ENCODE assay signal across 13 mouse cellular contexts in genomic region chr7:16370596-16370995, GRCm38 (mm10).
"Had no signal": no experiment of that assay in that cellular context is flagged by ENCODE, and none has a peak within 500 bp of the region (broad histone marks: within the 10 kb centered on the region; RNA-seq: fewer than 3 reads in every experiment).

No protein-coding gene starts in this region.

- H3K9ac ChIP-seq: limb, embryonic 15.5 days; liver, embryonic 14.5 days; midbrain, embryonic 12.5 days; neural tube, embryonic 13.5 days had no signal

- ATAC-seq: hindbrain, embryonic 16.5 days; inflammation-experienced regulatory T-cells, adult 6 months; midbrain, embryonic 16.5 days had no signal

- H3K4me3 ChIP-seq: left cerebral cortex, adult 2 months; limb, embryonic 15.5 days; midbrain, embryonic 12.5 days; neural tube, embryonic 13.5 days had no signal

- DNase-seq: lung, adult 18-20 months; retina, postnatal 1 day; right cerebral cortex, postnatal 14 days; thymus, adult 18-20 months; thymus, postnatal 14 days had no signal

- H3K9me3 ChIP-seq: limb, embryonic 15.5 days; midbrain, embryonic 12.5 days; neural tube, embryonic 13.5 days had no signal

- H3K27me3 ChIP-seq: limb, embryonic 15.5 days; neural tube, embryonic 13.5 days had no signal

- H3K4me2 ChIP-seq: limb, embryonic 15.5 days; midbrain, embryonic 12.5 days; neural tube, embryonic 13.5 days had no signal

- H3K27ac ChIP-seq: left cerebral cortex, adult 2 months; limb, embryonic 15.5 days; liver, embryonic 14.5 days; midbrain, embryonic 12.5 days; neural tube, embryonic 13.5 days had no signal

- H3K4me1 ChIP-seq: limb, embryonic 15.5 days had no signal
